Mouse (Mus musculus) testis, adult 2 months (tissue): ENCODE results near the gene Acrbp.

Experiments
- CTCF ChIP-seq: fragments of 200-500 bp; IDR thresholded peaks from 2 replicates; pipeline ENCODE4 v1.5.1; 2012; ENCODE audit warnings: low read depth, mild to moderate bottlenecking, inconsistent platforms, low read length, moderate library complexity; ENCODE audit not compliant: control insufficient read depth, insufficient read depth, insufficient replicate concordance
- POLR2A ChIP-seq: fragments of 200-500 bp; IDR thresholded peaks from 2 replicates; pipeline ENCODE4 v1.6.1; 2012; ENCODE audit warnings: low read depth, mild to moderate bottlenecking, inconsistent platforms, low read length, moderate library complexity; ENCODE audit not compliant: control insufficient read depth

DNA sequence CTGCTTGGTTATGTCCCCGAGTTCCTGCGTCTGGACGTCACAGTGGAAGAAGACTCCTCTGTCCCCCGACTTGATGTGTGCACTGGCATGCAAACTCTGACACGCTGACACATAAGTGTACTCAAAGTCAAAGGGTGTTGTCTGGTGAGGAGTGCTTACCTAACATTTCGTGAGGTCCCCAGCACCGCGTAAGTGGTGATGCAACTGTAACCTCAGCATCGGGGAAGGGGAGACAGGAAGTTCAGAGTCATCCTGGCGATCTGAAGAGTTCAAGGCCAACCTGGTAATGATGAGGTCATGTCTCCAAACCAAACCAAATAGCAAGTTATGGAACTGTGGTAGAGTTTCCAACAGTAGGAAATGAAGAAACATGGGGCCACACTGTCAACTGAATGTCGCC, 63.1 kb downstream of the Acrbp start:
- TF ChIP-seq POLR2A: no peak
- TF ChIP-seq CTCF: no peak
